Mouse (Mus musculus): ENCODE results near the gene Mylk4.

Gene Mylk4

GRCm38 (mm10) chr13:32783816-32784215, at the start of gene Mylk4:
Gene Mylk4 (minus strand): TSS chr13:32783954.
- DNase-seq (ENCODE audit: low spot score in 2 of 2): no peak

GRCm38 (mm10) chr13:32833237-32833636, 49.5 kb upstream of the Mylk4 start:
- DNase-seq (ENCODE audit: low spot score in 2 of 2): no peak

- no peak for DNase-seq (ENCODE audit: low spot score in 2 of 2)
Observed at GRCm38 (mm10) chr13:32832776-32833175, 49.0 kb upstream of the Mylk4 start.

- DNase-seq (ENCODE audit: low spot score in 2 of 2): no peak
Observed at GRCm38 (mm10) chr13:32831505-32832273, 47.9 kb upstream of the Mylk4 start.

GRCm38 (mm10) chr13:32828886-32829285, 45.1 kb upstream of the Mylk4 start:
- DNase-seq (ENCODE audit: low spot score in 2 of 2): no peak

GRCm38 (mm10) chr13:32827951-32828350, 44.2 kb upstream of the Mylk4 start:
- DNase-seq (ENCODE audit: low spot score in 2 of 2): peak; percentile 35 to 36

- no peak for DNase-seq (ENCODE audit: low spot score in 2 of 2)
Observed at GRCm38 (mm10) chr13:32827111-32827822, 43.5 kb upstream of the Mylk4 start.

GRCm38 (mm10) chr13:32825546-32825945, 41.8 kb upstream of the Mylk4 start:
- no peak for DNase-seq (ENCODE audit: low spot score in 2 of 2)

- no peak for DNase-seq (ENCODE audit: low spot score in 2 of 2)
Observed at GRCm38 (mm10) chr13:32824377-32825330, 40.9 kb upstream of the Mylk4 start.

- no peak for DNase-seq (ENCODE audit: low spot score in 2 of 2)
Observed at GRCm38 (mm10) chr13:32823126-32823525, 39.4 kb upstream of the Mylk4 start.

GRCm38 (mm10) chr13:32821671-32822070, 37.9 kb upstream of the Mylk4 start:
- no peak for DNase-seq (ENCODE audit: low spot score in 2 of 2)

GRCm38 (mm10) chr13:32819926-32820325, 36.2 kb upstream of the Mylk4 start:
- no peak for DNase-seq (ENCODE audit: low spot score in 2 of 2)

GRCm38 (mm10) chr13:32819241-32819640, 35.5 kb upstream of the Mylk4 start:
- no peak for DNase-seq (ENCODE audit: low spot score in 2 of 2)

- DNase-seq (ENCODE audit: low spot score in 2 of 2): no peak
Observed at GRCm38 (mm10) chr13:32807624-32808023, 23.9 kb upstream of the Mylk4 start.

GRCm38 (mm10) chr13:32806820-32807219, 23.1 kb upstream of the Mylk4 start:
- no peak for DNase-seq (ENCODE audit: low spot score in 2 of 2)

GRCm38 (mm10) chr13:32803701-32804345, 20.1 kb upstream of the Mylk4 start:
- DNase-seq (ENCODE audit: low spot score in 2 of 2): no peak

- DNase-seq (ENCODE audit: low spot score in 2 of 2): peak in 1 of 2 experiments; percentile 25
Observed at GRCm38 (mm10) chr13:32802259-32803081, 18.7 kb upstream of the Mylk4 start, which contains the start of gene D930007J09Rik. Gene D930007J09Rik (minus strand): TSS chr13:32802849.

- peak; percentile 91 to 98 for DNase-seq (ENCODE audit: low spot score in 2 of 2)
Observed at GRCm38 (mm10) chr13:32801693-32802221, 18.0 kb upstream of the Mylk4 start, which contains the start of gene Wrnip1. Gene Wrnip1 (plus strand): TSS chr13:32802038.

- no peak for DNase-seq (ENCODE audit: low spot score in 2 of 2)
Observed at GRCm38 (mm10) chr13:32800859-32801258, 17.1 kb upstream of the Mylk4 start.

- DNase-seq (ENCODE audit: low spot score in 2 of 2): no peak
Observed at GRCm38 (mm10) chr13:32799131-32799530, 15.4 kb upstream of the Mylk4 start.

Data from urinary bladder, postnatal 36 days (tissue).